Mouse (Mus musculus): ENCODE measurements at regions not wholly inside any gene's neighbourhood (a gene's known extent, or its start where the extent isn't known, plus 50 kb on each side); places are given as distances from the start of the nearest gene placed in this dataset.

DNA sequence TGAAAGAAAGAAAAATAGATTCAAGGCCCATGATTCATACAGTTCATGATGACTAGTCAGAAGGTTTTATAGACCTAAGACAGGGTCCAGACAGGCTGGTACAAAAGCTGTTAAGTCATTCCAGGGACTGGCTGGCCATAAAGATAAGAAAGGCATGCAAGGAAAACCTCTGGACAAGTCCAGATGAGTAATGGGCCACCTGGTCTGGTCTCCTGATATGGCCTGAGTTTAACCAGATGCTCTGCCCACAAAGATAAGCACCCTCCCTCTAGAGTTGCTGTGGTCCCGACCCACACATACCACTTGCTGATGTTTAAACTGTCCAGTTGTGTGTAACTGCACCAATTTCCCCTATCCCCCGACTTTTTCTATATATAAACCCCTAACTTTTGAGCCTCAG lies 934.7 kb upstream of the Ndn start:
- 67% methylated on average over 2 of the region's 2 CpGs for WGBS
- Histone ChIP-seq H3K4me1 (replicated peaks) (no peaks in the 10 kb centered on the region), H3K36me3 (no peaks in the 10 kb centered on the region), H3K9me3 (peaks cover 55% of the 10 kb centered on the region), H3K27ac (no peak overlapping the region), H3K4me3 (no peak overlapping the region), H3K27me3 (ENCODE audit: insufficient read depth, poor library complexity, severe bottlenecking) (no peaks in the 10 kb centered on the region)
- DNase-seq (ENCODE audit: low spot score): no peak

DNA sequence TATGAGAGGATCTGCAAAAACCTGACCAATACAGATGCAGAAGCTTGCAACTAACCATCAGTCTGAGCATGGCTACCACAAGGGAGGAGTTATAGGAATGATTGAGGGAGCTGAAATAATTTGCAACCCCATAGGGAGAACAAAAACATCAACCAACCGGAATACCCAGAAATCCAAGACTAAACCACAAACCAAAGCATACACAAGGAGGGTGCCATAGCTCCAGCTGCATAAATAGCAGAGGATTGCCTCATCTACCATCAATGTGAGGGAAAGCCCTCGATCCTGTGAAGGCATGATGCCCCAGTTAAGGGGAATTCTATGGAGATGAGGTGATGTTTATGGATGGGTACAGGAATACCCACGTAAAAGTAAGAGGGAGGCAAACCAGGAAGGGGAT lies 929.8 kb upstream of the Ndn start:
- Histone ChIP-seq H3K9me3 (peaks cover 17% of the 10 kb centered on the region), H3K4me1 (replicated peaks) (no peaks in the 10 kb centered on the region), H3K36me3 (no peaks in the 10 kb centered on the region), H3K4me3 (no peak overlapping the region), H3K27me3 (ENCODE audit: insufficient read depth, poor library complexity, severe bottlenecking) (no peaks in the 10 kb centered on the region), H3K27ac (no peak overlapping the region)
- WGBS: 75% methylated on average over 3 of the region's 3 CpGs
- no peak for DNase-seq (ENCODE audit: low spot score)

- Histone ChIP-seq H3K36me3 (no peaks in the 10 kb centered on the region), H3K9me3 (peaks cover 8% of the 10 kb centered on the region; the same call in 1 of the 2 replicates), H3K4me3 (no peak overlapping the region), H3K4me1 (replicated peaks) (no peaks in the 10 kb centered on the region), H3K27ac (no peak overlapping the region), H3K27me3 (ENCODE audit: insufficient read depth, poor library complexity, severe bottlenecking) (no peaks in the 10 kb centered on the region)
- 77% methylated on average over 1 of the region's 1 CpGs for WGBS
- DNase-seq (ENCODE audit: low spot score): no peak
Measured at GRCm38 (mm10) chr7:61455805-61456204, 890.6 kb upstream of the Ndn start.

- no peaks in the 10 kb centered on the region for H3K27me3 ChIP-seq (ENCODE audit: insufficient read depth, poor library complexity, severe bottlenecking)
- DNase-seq (ENCODE audit: low spot score): no peak
- no peak overlapping the region for H3K27ac ChIP-seq
- no peak overlapping the region for H3K4me3 ChIP-seq
- H3K36me3 ChIP-seq: no peaks in the 10 kb centered on the region
- no peaks in the 10 kb centered on the region for H3K4me1 ChIP-seq (replicated peaks)
- 96% methylated on average over 1 of the region's 1 CpGs for WGBS
- H3K9me3 ChIP-seq: peaks cover 12% of the 10 kb centered on the region
Measured at GRCm38 (mm10) chr7:61481074-61481473, 865.3 kb upstream of the Ndn start.

DNA sequence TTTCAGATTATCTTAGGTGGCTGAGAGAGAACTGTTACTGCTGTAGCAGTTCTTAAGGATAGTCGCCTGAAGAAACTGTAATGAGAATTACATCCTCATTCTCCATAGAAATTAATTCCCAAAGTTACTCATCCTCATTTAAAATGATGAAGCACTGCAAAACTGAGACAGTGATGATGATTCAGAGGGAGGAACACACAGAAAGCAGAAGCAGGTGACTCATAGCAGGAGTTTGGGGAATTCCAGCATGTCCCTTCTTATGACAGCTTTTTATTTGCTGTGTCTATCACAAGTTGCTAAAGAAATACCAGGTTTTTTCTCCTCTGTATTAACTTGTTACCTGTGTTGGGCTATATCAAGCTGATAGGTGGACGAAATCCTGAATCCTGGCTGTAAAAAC lies 831.6 kb upstream of the Ndn start:
- 66% methylated on average over 2 of the region's 2 CpGs for WGBS
- no peaks in the 10 kb centered on the region for H3K4me1 ChIP-seq (replicated peaks)

GRCm38 (mm10) chr7:61535121-61535520 lies 811.2 kb upstream of the Ndn start:
- H3K4me1 ChIP-seq (replicated peaks): no peaks in the 10 kb centered on the region
- H3K9me3 ChIP-seq: peaks cover 7% of the 10 kb centered on the region; the same call in 1 of the 2 replicates
- no peak overlapping the region for H3K4me3 ChIP-seq
- no peaks in the 10 kb centered on the region for H3K27me3 ChIP-seq (ENCODE audit: insufficient read depth, poor library complexity, severe bottlenecking)
- no peak overlapping the region for H3K27ac ChIP-seq
- 69% methylated on average over 6 of the region's 6 CpGs for WGBS
- no peaks in the 10 kb centered on the region for H3K36me3 ChIP-seq
- DNase-seq (ENCODE audit: low spot score): no peak

More for the DNA sequence above, 831.6 kb upstream of the Ndn start:
- Histone ChIP-seq H3K9me3 (0 out of 2 replicates have a peak, but pooled peaks cover 8% of the 10 kb centered on the region), H3K27me3 (ENCODE audit: insufficient read depth, poor library complexity, severe bottlenecking) (no peaks in the 10 kb centered on the region), H3K36me3 (no peaks in the 10 kb centered on the region), H3K4me3 (no peak overlapping the region), H3K27ac (no peak overlapping the region)
- DNase-seq (ENCODE audit: low spot score): no peak
